Mouse (Mus musculus) heart, adult 2 months (tissue): ENCODE measurements at regions not wholly inside any gene's neighbourhood (a gene's known extent, or its start where the extent isn't known, plus 50 kb on each side); places are given as distances from the start of the nearest gene placed in this dataset.

ENCODE experiments used
- CTCF ChIP-seq: fragments of 200-600 bp; IDR thresholded peaks from 2 replicates; pipeline ENCODE4 v1.8.1; 2022; ENCODE audit warnings: antibody characterized with exemption, mild to moderate bottlenecking, moderate library complexity
- EP300 ChIP-seq: fragments of 200-500 bp; IDR thresholded peaks from 2 replicates; pipeline ENCODE4 v1.6.1; 2011; ENCODE audit warnings: low read depth, low read length, control low read depth; ENCODE audit not compliant: insufficient read depth
- POLR2A ChIP-seq: fragments of 200-500 bp; IDR thresholded peaks from 2 replicates; pipeline ENCODE4 v1.6.1; 2011; ENCODE audit warnings: mild to moderate bottlenecking, low read depth, low read length, control low read depth; ENCODE audit not compliant: insufficient read depth

DNA sequence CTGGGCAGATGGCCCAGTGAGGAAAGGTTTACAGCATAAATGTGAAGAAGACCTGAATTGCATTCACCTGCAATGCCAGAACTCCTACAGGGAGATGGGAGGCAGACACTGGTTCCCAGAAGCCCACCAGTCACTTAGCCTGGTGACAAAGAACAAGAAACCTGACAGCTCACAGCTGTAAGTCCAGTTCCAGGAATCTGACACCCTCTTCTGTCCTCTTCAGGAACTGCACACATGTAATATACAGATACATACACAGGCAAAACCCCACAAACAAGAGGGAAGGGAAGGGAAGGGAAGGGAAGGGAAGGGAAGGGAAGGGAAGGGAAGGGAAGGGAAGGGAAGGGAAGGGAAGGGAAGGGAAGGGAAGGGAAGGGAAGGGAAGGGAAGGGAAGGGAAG, 120.8 kb upstream of the Dnajc1 start:
- peak; percentile 46 for TF ChIP-seq CTCF
- no peak for TF ChIP-seq EP300
- no peak for TF ChIP-seq POLR2A
